Mouse (Mus musculus) inflammation-experienced regulatory T-cells, adult 6 months (primary cell): ENCODE results near the gene 4932438H23Rik. TPM values are rescaled to one million over a fixed set of nuclear protein-coding genes. Genes with fewer than 3 reads are reported as not detected.

Experiments used
- ATAC-seq: one replicate; pipeline ENCODE4 v1.8.0; 2017
- polyA plus RNA-seq, 3 experiments: library from polyadenylated mRNA; unstranded; fragments of 100-300 nt; shearing (Covaris generic); gene quantifications; one replicate each; pipeline ENCODE4 v1.2.1; 2017

The 4932438H23Rik gene
- polyA plus RNA-seq, 3 experiments from 2014 or later, result 0.26 to 1.1 (median 0.36) TPM

- ATAC-seq, result no peak
These were observed 89.9 kb downstream of the 4932438H23Rik start for GRCm38 (mm10) chr16:91004915-91005538.

Other genes with a start within 250 kb of the 4932438H23Rik start
- 10 to 100 TPM; 25.3 to 32.2 (median 26.2) TPM for gene Cfap298, start 160.0 kb downstream of the 4932438H23Rik start, polyA plus RNA-seq
- gene Synj1, start 83.8 kb downstream of the 4932438H23Rik start, polyA plus RNA-seq, result 10 to 100 TPM; 31.5 to 33.9 (median 33.2) TPM
- gene Paxbp1, start 50.6 kb downstream of the 4932438H23Rik start, polyA plus RNA-seq, result 100 to 1,000 TPM in 2 of 3 experiments, 10 to 100 TPM in 1; 70.7 to 130 (median 118) TPM
- gene Olig2, start 130.3 kb upstream of the 4932438H23Rik start, polyA plus RNA-seq, result not detected
- gene Olig1, start 174.7 kb upstream of the 4932438H23Rik start, polyA plus RNA-seq, result not detected